Mouse (Mus musculus) adrenal gland (tissue): Measurements from ENCODE around the gene Cacna1c.

Experiments used
- intact Hi-C: fragments of 180-260 bp; cut with DNase I; formaldehyde crosslinking; loops from one replicate; pipeline ENCODE4 v1.15.1; 2025

Gene Cacna1c

DNA sequence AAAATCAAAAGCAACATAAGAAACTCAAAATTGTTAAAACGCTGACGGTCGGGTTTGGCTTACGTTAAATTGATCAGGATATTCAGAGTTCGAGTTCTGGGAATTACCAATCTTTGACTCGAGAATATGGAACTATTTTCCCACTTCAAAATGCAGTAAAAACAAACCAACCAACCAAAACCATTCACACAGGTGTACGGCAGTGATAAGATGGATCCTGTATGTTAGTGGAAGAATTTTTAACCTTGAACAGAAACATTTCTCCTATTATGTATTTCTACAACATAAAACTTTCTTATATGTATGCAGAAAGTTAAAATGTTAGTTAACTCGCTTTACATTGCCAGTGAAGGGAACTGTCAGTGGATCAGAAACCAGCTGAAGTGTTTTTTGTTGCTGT is 635.0 kb downstream of the Cacna1c start:
- intact Hi-C loops = no loop called here

GRCm38 (mm10) chr6:118538627-118539026 is 657.6 kb downstream of the Cacna1c start:
- intact Hi-C loops = no loop called here
